Mouse (Mus musculus): ENCODE measurements around the gene Orm2. TPM values are rescaled to one million over a fixed set of nuclear protein-coding genes. Genes with fewer than 3 reads are reported as not detected.

The Orm2 gene
- polyA plus RNA-seq, 1 experiment: not detected

GRCm38 (mm10) chr4:63342491-63342890, 19.8 kb upstream of the Orm2 start:
- H3K4me1 ChIP-seq (ENCODE audit: control insufficient read depth, insufficient read depth, insufficient read length): no peaks in the 10 kb centered on the region
- H3K27ac ChIP-seq (ENCODE audit: insufficient read depth, low read length): no peak overlapping the region
- TF ChIP-seq CTCF (IDR thresholded peaks at IDR 0.05; ENCODE audit: extremely low read depth, insufficient read depth, insufficient read length, insufficient replicate concordance) (no peak), POLR2A (IDR thresholded peaks at IDR 0.05; ENCODE audit: low read depth, low read length) (no peak)
- no peak for DNase-seq (ENCODE audit: low read depth in 1 of 2, low spot score in 2 of 2)
- no peaks in the 10 kb centered on the region for H3K36me3 ChIP-seq (ENCODE audit: control insufficient read depth, insufficient read depth, low read length)
- H3K4me3 ChIP-seq (ENCODE audit: extremely low read depth, insufficient read depth, insufficient read length): no peak overlapping the region
- 78% methylated on average over 4 of the region's 4 CpGs for WGBS
- no peaks in the 10 kb centered on the region for H3K27me3 ChIP-seq (ENCODE audit: control insufficient read depth, insufficient read depth, low read length)

DNA sequence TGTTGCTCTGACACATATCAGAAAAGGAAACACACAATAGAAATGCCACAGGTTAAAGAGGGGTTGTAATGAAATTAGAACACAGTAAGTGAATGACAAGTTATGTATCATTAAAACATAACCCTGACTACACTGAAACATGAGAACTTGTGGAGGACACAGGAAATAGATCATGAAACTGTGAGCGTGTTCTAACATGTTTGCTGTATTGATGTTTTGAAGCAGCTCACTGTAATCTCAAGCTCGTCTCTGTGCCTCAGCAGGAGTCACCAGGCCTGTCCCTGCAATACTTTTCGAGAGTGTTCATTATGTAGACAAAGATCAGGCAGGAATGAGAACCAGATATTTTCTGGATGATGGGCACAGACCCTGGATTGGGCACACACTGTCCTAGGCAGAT, 18.6 kb upstream of the Orm2 start:
- Histone ChIP-seq H3K36me3 (ENCODE audit: control insufficient read depth, insufficient read depth, low read length) (no peaks in the 10 kb centered on the region), H3K4me3 (ENCODE audit: extremely low read depth, insufficient read depth, insufficient read length) (no peak overlapping the region), H3K27me3 (ENCODE audit: control insufficient read depth, insufficient read depth, low read length) (no peaks in the 10 kb centered on the region), H3K27ac (ENCODE audit: insufficient read depth, low read length) (no peak overlapping the region), H3K4me1 (ENCODE audit: control insufficient read depth, insufficient read depth, insufficient read length) (no peaks in the 10 kb centered on the region)
- TF ChIP-seq POLR2A (IDR thresholded peaks at IDR 0.05; ENCODE audit: low read depth, low read length): no peak
- no peak for TF ChIP-seq CTCF (IDR thresholded peaks at IDR 0.05; ENCODE audit: extremely low read depth, insufficient read depth, insufficient read length, insufficient replicate concordance)
- 90% methylated on average over 3 of the region's 3 CpGs for WGBS
- DNase-seq (ENCODE audit: low read depth in 1 of 2, low spot score in 2 of 2): no peak

DNA sequence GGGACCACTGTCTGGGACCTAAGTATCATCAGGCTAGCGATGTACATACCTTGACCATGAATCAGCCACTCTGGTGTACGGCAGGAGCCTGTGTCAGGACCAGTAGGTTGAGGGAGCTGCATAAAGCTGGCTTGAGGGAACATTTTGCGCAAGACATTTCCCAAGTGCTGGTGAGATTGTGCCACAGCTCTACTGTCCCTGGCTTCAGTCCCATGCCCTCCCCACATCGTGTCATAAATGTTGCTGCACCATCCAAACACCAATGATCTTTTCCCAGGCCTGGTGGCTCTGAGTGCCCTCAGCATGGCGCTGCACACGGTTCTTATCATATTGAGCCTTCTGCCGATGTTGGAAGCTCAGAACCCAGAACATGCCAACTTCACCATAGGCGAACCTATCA, 18.0 kb upstream of the Orm2 start, which contains the start of gene Orm1:
Gene Orm1 (plus strand): TSS at position 266 of the 400 bp plus-strand sequence.
- Histone ChIP-seq H3K36me3 (ENCODE audit: control insufficient read depth, insufficient read depth, low read length) (no peaks in the 10 kb centered on the region), H3K27me3 (ENCODE audit: control insufficient read depth, insufficient read depth, low read length) (no peaks in the 10 kb centered on the region), H3K27ac (ENCODE audit: insufficient read depth, low read length) (no peak within 1 kb of the TSS), H3K4me1 (ENCODE audit: control insufficient read depth, insufficient read depth, insufficient read length) (no peaks in the 10 kb centered on the region), H3K4me3 (ENCODE audit: extremely low read depth, insufficient read depth, insufficient read length) (no peak within 1 kb of the TSS)
- WGBS: 86% methylated on average over 8 of the region's 8 CpGs
- no peak for DNase-seq (ENCODE audit: low read depth in 1 of 2, low spot score in 2 of 2)
- no peak for TF ChIP-seq CTCF (IDR thresholded peaks at IDR 0.05; ENCODE audit: extremely low read depth, insufficient read depth, insufficient read length, insufficient replicate concordance)
- TF ChIP-seq POLR2A (IDR thresholded peaks at IDR 0.05; ENCODE audit: low read depth, low read length): no peak

GRCm38 (mm10) chr4:63345261-63345660, 17.0 kb upstream of the Orm2 start:
- H3K4me3 ChIP-seq (ENCODE audit: extremely low read depth, insufficient read depth, insufficient read length): no peak overlapping the region
- H3K27me3 ChIP-seq (ENCODE audit: control insufficient read depth, insufficient read depth, low read length): no peaks in the 10 kb centered on the region
- no peak overlapping the region for H3K27ac ChIP-seq (ENCODE audit: insufficient read depth, low read length)
- H3K36me3 ChIP-seq (ENCODE audit: control insufficient read depth, insufficient read depth, low read length): no peaks in the 10 kb centered on the region
- no peaks in the 10 kb centered on the region for H3K4me1 ChIP-seq (ENCODE audit: control insufficient read depth, insufficient read depth, insufficient read length)
- TF ChIP-seq POLR2A (IDR thresholded peaks at IDR 0.05; ENCODE audit: low read depth, low read length): no peak
- TF ChIP-seq CTCF (IDR thresholded peaks at IDR 0.05; ENCODE audit: extremely low read depth, insufficient read depth, insufficient read length, insufficient replicate concordance): no peak
- no peak for DNase-seq (ENCODE audit: low read depth in 1 of 2, low spot score in 2 of 2)

- no peak overlapping the region for H3K4me3 ChIP-seq (ENCODE audit: extremely low read depth, insufficient read depth, insufficient read length)
Measured at GRCm38 (mm10) chr4:63346659-63347058, 15.6 kb upstream of the Orm2 start.

GRCm38 (mm10) chr4:63348524-63348923, 13.7 kb upstream of the Orm2 start:
- no peaks in the 10 kb centered on the region for H3K36me3 ChIP-seq (ENCODE audit: control insufficient read depth, insufficient read depth, low read length)
- no peaks in the 10 kb centered on the region for H3K4me1 ChIP-seq (ENCODE audit: control insufficient read depth, insufficient read depth, insufficient read length)
- 79% methylated on average over 6 of the region's 6 CpGs for WGBS
- no peak overlapping the region for H3K27ac ChIP-seq (ENCODE audit: insufficient read depth, low read length)
- H3K4me3 ChIP-seq (ENCODE audit: extremely low read depth, insufficient read depth, insufficient read length): no peak overlapping the region
- no peak for DNase-seq (ENCODE audit: low read depth in 1 of 2, low spot score in 2 of 2)
- TF ChIP-seq CTCF (IDR thresholded peaks at IDR 0.05; ENCODE audit: extremely low read depth, insufficient read depth, insufficient read length, insufficient replicate concordance) (no peak), POLR2A (IDR thresholded peaks at IDR 0.05; ENCODE audit: low read depth, low read length) (no peak)
- no peaks in the 10 kb centered on the region for H3K27me3 ChIP-seq (ENCODE audit: control insufficient read depth, insufficient read depth, low read length)

More at GRCm38 (mm10) chr4:63346659-63347058, 15.6 kb upstream of the Orm2 start:
- Histone ChIP-seq H3K36me3 (ENCODE audit: control insufficient read depth, insufficient read depth, low read length) (no peaks in the 10 kb centered on the region), H3K4me1 (ENCODE audit: control insufficient read depth, insufficient read depth, insufficient read length) (no peaks in the 10 kb centered on the region), H3K27me3 (ENCODE audit: control insufficient read depth, insufficient read depth, low read length) (no peaks in the 10 kb centered on the region), H3K27ac (ENCODE audit: insufficient read depth, low read length) (no peak overlapping the region)
- DNase-seq (ENCODE audit: low read depth in 1 of 2, low spot score in 2 of 2): no peak
- no peak for TF ChIP-seq POLR2A (IDR thresholded peaks at IDR 0.05; ENCODE audit: low read depth, low read length)
- TF ChIP-seq CTCF (IDR thresholded peaks at IDR 0.05; ENCODE audit: extremely low read depth, insufficient read depth, insufficient read length, insufficient replicate concordance): no peak
- 86% methylated on average over 4 of the region's 4 CpGs for WGBS

GRCm38 (mm10) chr4:63355877-63356665, 6.2 kb upstream of the Orm2 start, which contains the start of gene Orm3:
Gene Orm3 (plus strand): TSS chr4:63356162.
- H3K4me3 ChIP-seq (ENCODE audit: extremely low read depth, insufficient read depth, insufficient read length): no peak within 1 kb of the TSS
- no peaks in the 10 kb centered on the region for H3K27me3 ChIP-seq (ENCODE audit: control insufficient read depth, insufficient read depth, low read length)
- no peak within 1 kb of the TSS for H3K27ac ChIP-seq (ENCODE audit: insufficient read depth, low read length)
- H3K36me3 ChIP-seq (ENCODE audit: control insufficient read depth, insufficient read depth, low read length): no peaks in the 10 kb centered on the region
- WGBS: 42% methylated on average over 4 of the region's 4 CpGs
- TF ChIP-seq CTCF (IDR thresholded peaks at IDR 0.05; ENCODE audit: extremely low read depth, insufficient read depth, insufficient read length, insufficient replicate concordance) (no peak), POLR2A (IDR thresholded peaks at IDR 0.05; ENCODE audit: low read depth, low read length) (no peak)
- DNase-seq (ENCODE audit: low read depth in 1 of 2, low spot score in 2 of 2): no peak
- H3K4me1 ChIP-seq (ENCODE audit: control insufficient read depth, insufficient read depth, insufficient read length): peaks cover 2% of the 10 kb centered on the region; the same call in 1 of the 2 replicates
